Mouse (Mus musculus) ovary, postnatal 36 days (tissue): ENCODE measurements around the gene Sp8.

Source experiments
- DNase-seq: peaks from one replicate; pipeline ENCODE4 v3.0.0; 2022; ENCODE audit warnings: low spot score, mixed read lengths

Sp8 gene

GRCm38 (mm10) chr12:118846221-118846620, at the start of gene Sp8:
Gene Sp8, plus strand, starts transcription at chr12:118846329.
- DNase-seq = no peak

GRCm38 (mm10) chr12:118811328-118811961, 34.7 kb upstream of the Sp8 start:
- no peak for DNase-seq

- DNase-seq = no peak
Measured at GRCm38 (mm10) chr12:118814561-118814960, 31.6 kb upstream of the Sp8 start.

GRCm38 (mm10) chr12:118816156-118816555, 30.0 kb upstream of the Sp8 start:
- DNase-seq = no peak

GRCm38 (mm10) chr12:118829881-118830280, 16.2 kb upstream of the Sp8 start:
- DNase-seq = no peak

GRCm38 (mm10) chr12:118836411-118837341, 9.5 kb upstream of the Sp8 start:
- peak; percentile 23 for DNase-seq

- DNase-seq = no peak
Measured at GRCm38 (mm10) chr12:118837361-118837760, 8.8 kb upstream of the Sp8 start.

GRCm38 (mm10) chr12:118838260-118838659, 7.9 kb upstream of the Sp8 start:
- no peak for DNase-seq

GRCm38 (mm10) chr12:118839398-118839797, 6.7 kb upstream of the Sp8 start:
- DNase-seq = no peak

- DNase-seq = no peak
Measured at GRCm38 (mm10) chr12:118840301-118840700, 5.8 kb upstream of the Sp8 start.

- DNase-seq = no peak
Measured at GRCm38 (mm10) chr12:118840861-118841260, 5.3 kb upstream of the Sp8 start.

- DNase-seq = no peak
Measured at GRCm38 (mm10) chr12:118841381-118841922, 4.7 kb upstream of the Sp8 start.

- no peak for DNase-seq
Measured at GRCm38 (mm10) chr12:118841971-118842550, 4.1 kb upstream of the Sp8 start.

GRCm38 (mm10) chr12:118842671-118843411, 3.3 kb upstream of the Sp8 start:
- DNase-seq = no peak

- DNase-seq = no peak
Measured at GRCm38 (mm10) chr12:118844111-118844510, 2.0 kb upstream of the Sp8 start.

GRCm38 (mm10) chr12:118844841-118845240, 1.3 kb upstream of the Sp8 start:
- no peak for DNase-seq

GRCm38 (mm10) chr12:118845351-118845750, 778 bp upstream of the Sp8 start:
- no peak for DNase-seq

GRCm38 (mm10) chr12:118846649-118847321, 656 bp downstream of the Sp8 start:
- DNase-seq = peak; percentile 19

GRCm38 (mm10) chr12:118847381-118847780, 1.3 kb downstream of the Sp8 start:
- no peak for DNase-seq

- DNase-seq = no peak
Measured at GRCm38 (mm10) chr12:118847861-118848495, 1.8 kb downstream of the Sp8 start.
